Comparison of ENCODE assay signal across 7 mouse cellular contexts in genomic region chr3:52006721-52007330, GRCm38 (mm10).
A peak's percentile ranks its signal among the peaks of the same experiment; 100 is the strongest.
DNase-seq lines count a peak whose midpoint lies in the region; ATAC-seq and TF ChIP-seq lines count a peak whose summit lies in the region.

No protein-coding gene starts in this region.

- no peaks in the 10 kb centered on the region for H3K9me3 ChIP-seq in neural tube, embryonic 11.5 days (ENCODE audit: control insufficient read depth, low read length)
- no peaks in the 10 kb centered on the region for H3K9me3 ChIP-seq in forebrain, embryonic 10.5 days
- H3K9me3 ChIP-seq in limb, embryonic 14.5 days (ENCODE audit: control insufficient read depth, low read length), result no peaks in the 10 kb centered on the region
- no peaks in the 10 kb centered on the region for H3K9me3 ChIP-seq in stomach, postnatal 0 days (ENCODE audit: control insufficient read depth, low read length)

- H3K36me3 ChIP-seq in neural tube, embryonic 11.5 days (ENCODE audit: control insufficient read depth, insufficient read depth, low read length), result no peaks in the 10 kb centered on the region
- H3K36me3 ChIP-seq in forebrain, embryonic 10.5 days (replicated peaks), result no peaks in the 10 kb centered on the region
- H3K36me3 ChIP-seq in limb, embryonic 14.5 days (ENCODE audit: control insufficient read depth, insufficient read depth, low read length), result no peaks in the 10 kb centered on the region
- no peaks in the 10 kb centered on the region for H3K36me3 ChIP-seq in stomach, postnatal 0 days (ENCODE audit: control insufficient read depth, insufficient read depth, low read length)

- TF ChIP-seq CTCF in stomach, postnatal 0 days (IDR thresholded peaks at IDR 0.05; ENCODE audit: low read depth), result no peak

- WGBS in neural tube, embryonic 11.5 days, result 67% methylated on average over 9 of the region's 9 CpGs
- WGBS in forebrain, embryonic 10.5 days, result 53% methylated on average over 9 of the region's 9 CpGs
- WGBS in limb, embryonic 14.5 days, result 27% methylated on average over 9 of the region's 9 CpGs
- WGBS in stomach, postnatal 0 days, result 31% methylated on average over 9 of the region's 9 CpGs

- no peaks in the 10 kb centered on the region for H3K27me3 ChIP-seq in neural tube, embryonic 11.5 days (ENCODE audit: control insufficient read depth, insufficient read depth, low read length)
- no peaks in the 10 kb centered on the region for H3K27me3 ChIP-seq in forebrain, embryonic 10.5 days (ENCODE audit: poor library complexity, severe bottlenecking)
- H3K27me3 ChIP-seq in limb, embryonic 14.5 days (ENCODE audit: control insufficient read depth, insufficient read depth, low read length), result no peaks in the 10 kb centered on the region
- no peaks in the 10 kb centered on the region for H3K27me3 ChIP-seq in stomach, postnatal 0 days (ENCODE audit: control insufficient read depth, insufficient read depth, low read length)

- peak overlapping the region; percentile 80 for H3K27ac ChIP-seq in neural tube, embryonic 11.5 days (ENCODE audit: low read depth, low read length)
- peak overlapping the region; percentile 85 for H3K27ac ChIP-seq in forebrain, embryonic 10.5 days
- no peak overlapping the region for H3K27ac ChIP-seq in limb, embryonic 14.5 days (replicated peaks; ENCODE audit: low read depth, low read length)
- 0 out of 2 replicates have a peak overlapping the region, but pooled peaks have one; percentile 31 for H3K27ac ChIP-seq in stomach, postnatal 0 days (replicated peaks)

- TF ChIP-seq EP300 in stomach, postnatal 0 days (optimal IDR thresholded peaks at IDR 0.05), result no peak

- intact Hi-C loops in left cerebral cortex, postnatal 4 days (cut with DNase I), result loop anchor here (5.0 kb wide), 1 partner anchor 305 kb away; no protein-coding TSS in a partner anchor

- DNase-seq in neural tube, embryonic 11.5 days (ENCODE audit: low spot score), result no peak
- no peak for DNase-seq in neural tube, embryonic 10.5 days (ENCODE audit: extremely low spot score, low spot score)
- no peak for DNase-seq in forebrain, embryonic 10.5 days (ENCODE audit: extremely low spot score, low spot score)
- DNase-seq in limb, embryonic 14.5 days (ENCODE audit: low spot score), result no peak
- DNase-seq in stomach, postnatal 0 days (ENCODE audit: low spot score), result no peak
- no peak for DNase-seq in left cerebral cortex, postnatal 4 days
- no peak for DNase-seq in thymus, postnatal 25 days

- TF ChIP-seq POLR2A in limb, embryonic 14.5 days (IDR thresholded peaks at IDR 0.05; ENCODE audit: borderline replicate concordance, extremely low read depth, insufficient read depth, insufficient read length), result no peak

- peak overlapping the region; percentile 14 for H3K4me2 ChIP-seq in neural tube, embryonic 11.5 days (ENCODE audit: low read depth)
- peak overlapping the region; percentile 52 for H3K4me2 ChIP-seq in limb, embryonic 14.5 days (replicated peaks; ENCODE audit: low read depth, low read length, severe bottlenecking)
- peak overlapping the region; percentile 67 for H3K4me2 ChIP-seq in stomach, postnatal 0 days (replicated peaks; ENCODE audit: low read depth)

- peaks cover 11% of the 10 kb centered on the region; the same call in 1 of the 2 replicates for H3K4me1 ChIP-seq in neural tube, embryonic 11.5 days (ENCODE audit: control insufficient read depth, insufficient read depth, low read length)
- H3K4me1 ChIP-seq in forebrain, embryonic 10.5 days, result peaks cover 67% of the 10 kb centered on the region
- peaks cover 9% of the 10 kb centered on the region; the same call in 1 of the 2 replicates for H3K4me1 ChIP-seq in limb, embryonic 14.5 days (ENCODE audit: control insufficient read depth, insufficient read depth, low read length)
- H3K4me1 ChIP-seq in stomach, postnatal 0 days (replicated peaks; ENCODE audit: control insufficient read depth, insufficient read depth), result peaks cover 2% of the 10 kb centered on the region; the same call in 1 of the 2 replicates

- peak overlapping the region; percentile 33; the same call in 1 of the 2 replicates for H3K9ac ChIP-seq in neural tube, embryonic 11.5 days (ENCODE audit: low read length)
- peak overlapping the region; percentile 34 for H3K9ac ChIP-seq in limb, embryonic 14.5 days (ENCODE audit: low read depth, low read length, severe bottlenecking)
- H3K9ac ChIP-seq in stomach, postnatal 0 days (ENCODE audit: low read length), result no peak overlapping the region

- no peak for ATAC-seq in neural tube, embryonic 11.5 days (ENCODE audit: insufficient read depth, low FRiP score, low TSS enrichment)
- ATAC-seq in limb, embryonic 14.5 days (ENCODE audit: low FRiP score, low read depth), result no peak
- ATAC-seq in stomach, postnatal 0 days (ENCODE audit: low FRiP score, low TSS enrichment), result no peak

- no peak overlapping the region for H3K4me3 ChIP-seq in neural tube, embryonic 11.5 days (ENCODE audit: low read depth, low read length)
- peak overlapping the region; percentile 47 for H3K4me3 ChIP-seq in forebrain, embryonic 10.5 days
- H3K4me3 ChIP-seq in limb, embryonic 14.5 days (replicated peaks; ENCODE audit: low read length), result peak overlapping the region; percentile 34
- H3K4me3 ChIP-seq in stomach, postnatal 0 days (ENCODE audit: low read depth, low read length), result no peak overlapping the region

Comparison
In these comparisons a context has a peak if more than half of its experiments do, and no peak if none do; other contexts are left out.
1. H3K4me2 ChIP-seq: peak in every context shown above with its lines; median percentile 67 in stomach, postnatal 0 days; 52 in limb, embryonic 14.5 days; 14 in neural tube, embryonic 11.5 days.
2. H3K4me3 ChIP-seq: peak in forebrain, embryonic 10.5 days (single experiment) and limb, embryonic 14.5 days (single experiment); none in neural tube, embryonic 11.5 days (single experiment) and stomach, postnatal 0 days (single experiment).